Mouse (Mus musculus) left cerebral cortex, adult 2 months (tissue): ENCODE measurements around the gene Mctp1. TPM values are rescaled to one million over a fixed set of nuclear protein-coding genes. Genes with fewer than 3 reads are reported as not detected.

ENCODE experiments used
- DNase-seq, 2 experiments: peaks; one replicate each; pipeline ENCODE4 v3.0.0; 2021 to 2022; ENCODE audit warnings: low spot score in 2 of 2, mixed read lengths in 1 of 2; ENCODE audit errors: extremely low spot score in 1 of 2
- H3K27ac ChIP-seq: fragments of 200-600 bp; 2 replicates; pipeline ENCODE4 v1.8.1; 2022
- H3K4me3 ChIP-seq: fragments of 200-600 bp; 2 replicates; pipeline ENCODE4 v1.8.1; 2022
- CTCF ChIP-seq: fragments of 200-600 bp; IDR thresholded peaks from 2 replicates; pipeline ENCODE4 v1.8.1; 2022; ENCODE audit warnings: antibody characterized with exemption, mild to moderate bottlenecking, moderate library complexity
- intact Hi-C: fragments of 180-260 bp; cut with DNase I; formaldehyde crosslinking; loops from one replicate; pipeline ENCODE4 v1.15.1; 2025
- total RNA-seq, 2 experiments: library from RNA; stranded (reverse); gene quantifications; 2 replicates each; pipeline ENCODE4 v1.2.3; 2021

Mctp1 gene
- total RNA-seq, 2 experiments from 2014 or later = 38.9 to 46.2 TPM

DNA sequence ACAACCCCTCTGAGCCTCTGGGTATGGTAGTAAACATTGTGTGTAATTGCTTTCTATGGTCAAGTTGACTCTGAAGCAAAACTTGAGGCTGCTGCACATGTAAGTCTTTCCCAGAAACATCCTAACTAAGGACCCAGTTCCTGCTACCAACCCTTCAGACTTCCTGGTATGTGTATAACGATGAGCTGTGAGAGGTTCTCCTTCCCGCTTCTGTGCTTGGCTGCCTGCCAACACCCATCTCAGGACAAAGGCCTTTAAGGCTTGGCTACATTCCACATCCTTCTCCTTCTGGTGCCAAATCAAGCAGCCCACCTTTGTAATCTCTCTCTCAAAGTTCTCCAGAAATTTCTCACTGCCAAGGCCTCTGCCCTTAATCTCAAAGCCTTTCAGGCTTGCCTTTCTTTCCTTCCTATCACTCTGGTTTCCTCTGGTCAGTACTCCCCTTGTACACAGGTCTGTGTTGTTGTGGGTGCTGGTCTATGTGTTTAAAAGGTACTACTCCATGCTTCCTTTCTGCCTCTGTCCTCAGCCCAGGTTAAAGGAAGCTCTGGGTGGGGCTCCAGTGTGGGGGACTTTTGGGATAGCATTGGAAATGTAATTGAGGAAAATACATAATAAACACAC, 99.9 kb downstream of the Mctp1 start:
- TF ChIP-seq CTCF = no peak

DNA sequence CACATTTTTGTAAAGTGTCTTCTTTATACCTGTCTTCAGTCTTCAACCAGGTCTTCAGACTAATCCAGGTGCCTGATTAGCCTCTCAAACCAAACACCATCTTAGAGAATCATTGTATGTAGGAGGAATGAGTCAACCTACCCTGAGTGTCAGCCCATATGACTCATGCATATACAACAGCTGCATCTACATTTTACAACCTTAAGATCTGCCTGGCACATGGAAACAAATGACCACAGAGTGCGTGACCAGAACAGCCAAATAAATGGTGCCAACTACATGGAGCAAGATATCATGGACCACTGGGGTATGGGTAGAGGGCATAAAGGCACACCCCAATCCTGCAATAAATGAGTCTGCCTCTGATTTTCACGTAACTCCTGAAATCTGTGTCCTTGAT, 131.6 kb downstream of the Mctp1 start:
- DNase-seq = no peak
- intact Hi-C loops = no loop called here
- no peak overlapping the region for H3K27ac ChIP-seq
- no peak for TF ChIP-seq CTCF
- H3K4me3 ChIP-seq = no peak overlapping the region

More for the DNA sequence above, 99.9 kb downstream of the Mctp1 start:
- H3K4me3 ChIP-seq = no peak overlapping the region
- no peak for DNase-seq
- intact Hi-C loops = no loop called here
- no peak overlapping the region for H3K27ac ChIP-seq

DNA sequence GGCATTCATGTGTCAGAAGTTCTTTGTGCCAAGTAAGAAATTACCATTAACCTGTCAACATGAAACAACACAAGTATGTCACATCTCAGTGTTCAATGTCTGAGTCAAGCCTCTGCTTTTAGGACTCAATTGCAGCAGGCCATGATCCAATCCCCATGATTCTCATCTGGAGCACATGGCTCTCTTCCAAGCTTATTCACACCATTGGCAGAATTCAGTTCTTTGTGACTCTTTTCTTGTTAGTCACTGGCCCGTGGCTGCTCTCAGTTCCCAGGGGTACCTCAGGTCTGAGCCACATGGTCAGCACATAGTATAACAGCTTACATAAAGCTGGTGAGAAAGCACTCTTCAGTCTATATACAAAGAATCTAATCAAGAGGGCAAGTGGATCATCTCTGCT, 138.8 kb downstream of the Mctp1 start:
- no peak for TF ChIP-seq CTCF
- no peak for DNase-seq
- intact Hi-C loops = no loop called here
- no peak overlapping the region for H3K27ac ChIP-seq
- no peak overlapping the region for H3K4me3 ChIP-seq

DNA sequence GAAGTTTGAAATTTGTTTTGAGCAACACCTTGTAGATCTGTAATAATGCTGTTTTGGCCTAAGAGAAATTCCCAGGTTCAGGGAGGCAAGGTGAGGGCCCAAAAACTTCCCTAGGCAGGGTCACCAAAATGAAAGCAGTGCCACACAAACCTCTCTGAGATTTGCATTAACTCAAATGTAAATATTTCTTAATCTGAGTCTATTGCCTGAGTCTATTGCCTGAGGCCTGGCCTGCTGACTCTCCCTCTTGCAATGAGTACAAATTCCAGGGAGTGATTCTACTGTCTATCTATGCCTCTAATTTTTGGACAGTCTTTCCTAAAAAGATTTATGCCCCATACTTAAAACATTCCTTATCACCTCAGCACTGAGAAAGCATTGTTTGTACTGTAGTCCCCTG, 143.0 kb downstream of the Mctp1 start:
- H3K4me3 ChIP-seq = no peak overlapping the region
- no peak for DNase-seq
- TF ChIP-seq CTCF = no peak
- H3K27ac ChIP-seq = no peak overlapping the region
- intact Hi-C loops = no loop called here

DNA sequence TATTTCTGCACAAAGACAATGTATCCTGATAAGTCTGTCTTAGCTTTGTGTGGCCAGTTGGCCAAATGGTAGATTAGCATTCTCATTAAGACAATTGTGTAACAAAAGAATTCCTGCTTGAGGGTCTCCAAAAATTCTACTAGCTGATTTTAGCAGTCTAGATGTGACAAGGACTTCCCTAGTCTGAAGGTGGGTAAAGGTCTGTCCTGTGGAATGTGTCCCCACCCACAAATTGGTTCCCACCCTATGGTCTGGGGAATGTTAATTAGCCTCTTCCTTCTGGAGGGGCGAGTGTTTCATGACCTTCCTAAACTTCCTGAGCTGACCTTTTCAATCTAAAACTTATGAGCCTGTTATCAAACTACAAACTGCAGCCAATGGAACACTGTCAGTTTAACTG, 143.4 kb downstream of the Mctp1 start:
- Histone ChIP-seq H3K4me3 (no peak overlapping the region), H3K27ac (no peak overlapping the region)
- intact Hi-C loops = no loop called here
- TF ChIP-seq CTCF = no peak
- DNase-seq = no peak

DNA sequence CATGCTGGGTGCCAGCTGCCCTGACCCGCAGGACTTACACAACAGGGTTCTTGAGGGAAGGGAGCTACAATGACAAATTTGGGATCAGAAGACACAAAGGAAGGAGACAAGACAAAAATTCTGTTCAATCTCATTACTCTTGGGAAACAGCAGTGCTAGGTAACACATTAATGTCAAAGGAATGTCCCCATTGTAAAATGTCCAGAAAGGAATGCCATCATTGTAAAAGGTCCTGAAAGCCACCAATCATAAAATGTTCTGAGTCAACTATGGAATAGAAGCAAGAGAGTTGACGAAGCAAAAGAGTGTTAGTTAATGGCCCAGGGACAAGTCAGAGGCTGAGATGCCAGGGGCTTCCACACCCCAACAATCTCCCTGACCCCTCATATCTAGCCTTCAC, 145.6 kb downstream of the Mctp1 start:
- Histone ChIP-seq H3K27ac (no peak overlapping the region), H3K4me3 (no peak overlapping the region)
- DNase-seq = no peak
- intact Hi-C loops = no loop called here
- TF ChIP-seq CTCF = no peak

DNA sequence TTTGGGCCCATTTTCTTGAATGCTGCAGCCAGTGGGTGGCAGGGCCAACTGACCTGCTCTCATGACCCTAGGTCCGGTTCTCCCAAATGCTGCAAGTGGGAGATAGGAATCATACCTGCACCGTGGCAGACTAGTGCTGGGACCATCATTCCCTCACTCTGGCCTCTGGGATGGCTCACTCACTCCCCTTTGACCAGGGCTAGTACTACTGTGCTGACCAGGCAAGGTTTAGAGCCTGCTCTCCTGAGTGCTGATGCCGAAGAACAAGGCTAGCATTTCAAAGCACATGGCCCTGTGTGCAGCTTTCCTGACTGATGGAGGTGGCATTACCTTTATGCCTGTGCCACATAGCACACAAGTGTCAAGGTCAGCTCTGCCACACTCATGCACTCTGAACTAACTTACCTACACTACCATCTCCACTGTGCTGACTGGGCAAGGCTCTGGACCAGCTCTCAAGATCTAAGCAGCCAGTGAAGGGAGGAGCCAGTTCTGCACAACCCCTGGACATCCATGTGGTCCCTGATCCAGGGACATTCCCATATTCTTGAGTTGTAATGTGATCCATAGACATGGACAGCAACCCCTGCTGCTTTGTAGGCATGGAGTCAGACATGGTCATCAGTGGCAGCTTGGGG, 146.7 kb downstream of the Mctp1 start:
- no peak for DNase-seq
- no peak overlapping the region for H3K27ac ChIP-seq
- no peak overlapping the region for H3K4me3 ChIP-seq
- no peak for TF ChIP-seq CTCF
- intact Hi-C loops = no loop called here

DNA sequence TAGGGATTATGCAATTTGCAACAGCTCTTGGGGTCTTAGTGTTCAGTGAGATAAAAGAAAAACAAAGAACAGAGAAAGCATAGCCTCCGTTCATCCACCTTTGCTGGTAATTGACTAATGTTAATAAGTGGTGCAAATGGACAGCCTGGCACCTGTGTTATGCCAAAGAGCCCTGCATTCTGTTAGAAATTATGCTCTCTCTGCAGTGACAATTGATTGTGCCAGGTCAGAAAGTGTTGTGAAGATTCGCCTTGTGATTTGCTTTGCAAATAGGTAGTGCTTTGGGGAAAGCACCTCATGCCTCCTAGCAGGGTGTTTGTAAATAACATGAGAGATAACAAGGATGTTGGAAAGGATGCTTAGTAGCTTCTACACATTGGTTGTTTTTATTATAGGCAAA, 163.5 kb downstream of the Mctp1 start:
- Histone ChIP-seq H3K27ac (no peak overlapping the region), H3K4me3 (no peak overlapping the region)
- no peak for TF ChIP-seq CTCF
- intact Hi-C loops = no loop called here
- no peak for DNase-seq

DNA sequence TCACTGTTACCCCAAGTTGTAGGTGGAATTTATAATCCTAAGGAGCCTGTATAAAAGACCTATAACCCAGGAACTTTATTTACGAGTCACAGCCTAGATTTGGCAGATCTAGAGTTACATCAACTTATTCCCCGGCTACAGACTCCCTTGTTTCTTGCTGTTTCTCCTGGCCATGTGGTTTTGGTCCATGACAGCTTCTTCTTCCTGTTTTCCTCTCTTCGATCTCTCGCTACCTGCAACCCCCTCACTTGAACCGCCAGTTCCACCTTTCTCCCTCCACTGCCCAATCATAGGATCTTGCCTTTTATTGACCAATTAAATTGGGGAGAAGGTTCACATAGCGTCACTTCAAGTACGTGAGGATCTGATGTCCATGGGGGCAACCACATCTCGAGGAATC, 176.6 kb downstream of the Mctp1 start:
- no peak overlapping the region for H3K27ac ChIP-seq
- TF ChIP-seq CTCF = no peak
- no peak overlapping the region for H3K4me3 ChIP-seq
- intact Hi-C loops = no loop called here
- no peak for DNase-seq

DNA sequence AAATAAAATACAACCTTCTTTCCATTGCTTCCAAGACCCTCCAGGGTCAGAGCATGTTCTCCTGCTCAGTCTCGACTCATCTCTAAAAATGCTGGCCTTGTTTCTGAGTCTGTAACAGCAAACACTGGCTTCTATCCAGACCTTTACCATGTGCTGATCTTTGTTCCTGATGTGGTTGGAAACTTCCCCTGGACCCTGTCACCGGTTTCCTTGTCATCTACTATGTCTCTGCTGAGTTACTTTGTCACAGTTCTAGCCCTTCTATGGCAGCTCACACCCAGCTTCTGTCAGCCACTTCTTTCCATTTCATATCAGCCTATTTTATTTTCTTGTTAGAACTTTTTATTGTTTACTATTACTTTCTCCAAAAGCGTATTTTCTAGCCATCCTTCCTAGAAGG, 177.3 kb downstream of the Mctp1 start:
- Histone ChIP-seq H3K4me3 (no peak overlapping the region), H3K27ac (no peak overlapping the region)
- TF ChIP-seq CTCF = no peak
- intact Hi-C loops = no loop called here
- no peak for DNase-seq

DNA sequence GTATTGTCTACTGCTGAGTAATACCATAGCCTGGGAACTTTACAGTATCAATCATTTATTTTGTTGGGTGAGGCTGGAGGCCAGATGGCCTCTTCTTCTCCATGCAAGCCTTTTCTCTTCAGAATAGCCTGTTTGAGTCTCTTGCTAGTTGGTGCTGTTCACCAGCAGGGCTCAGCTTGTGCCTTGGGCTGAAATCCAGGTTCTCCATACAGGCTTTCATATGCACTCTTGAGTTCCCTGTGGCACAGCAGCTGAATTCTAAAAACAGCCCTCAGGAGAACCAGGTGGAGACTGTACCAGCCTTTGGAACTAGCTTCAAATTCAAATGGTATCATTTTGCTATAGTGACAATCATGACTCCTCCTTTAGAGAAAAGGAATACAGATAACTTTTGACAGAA, 179.7 kb downstream of the Mctp1 start:
- Histone ChIP-seq H3K4me3 (no peak overlapping the region), H3K27ac (no peak overlapping the region)
- intact Hi-C loops = no loop called here
- DNase-seq = no peak
- no peak for TF ChIP-seq CTCF

DNA sequence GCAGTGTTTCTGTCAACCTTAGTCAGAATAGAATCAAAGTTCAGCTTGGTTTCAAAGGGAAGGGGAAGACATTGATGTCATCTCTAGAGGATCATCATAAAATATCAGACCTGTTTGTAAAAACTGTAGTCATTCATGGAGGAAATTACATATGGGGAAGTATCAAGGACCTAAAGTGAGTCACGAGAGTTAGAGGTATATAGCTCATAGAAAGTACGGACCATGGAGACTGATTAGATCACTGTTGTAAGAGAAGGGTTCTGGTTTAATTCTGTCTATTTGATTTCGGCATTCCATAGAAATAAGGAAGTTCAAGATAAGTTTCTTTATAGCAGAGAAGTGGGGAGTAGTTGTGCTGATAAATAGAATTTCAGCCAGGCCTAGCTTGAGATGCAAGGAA, 181.7 kb downstream of the Mctp1 start:
- DNase-seq = no peak
- no peak overlapping the region for H3K27ac ChIP-seq
- TF ChIP-seq CTCF = no peak
- H3K4me3 ChIP-seq = no peak overlapping the region
- intact Hi-C loops = no loop called here

DNA sequence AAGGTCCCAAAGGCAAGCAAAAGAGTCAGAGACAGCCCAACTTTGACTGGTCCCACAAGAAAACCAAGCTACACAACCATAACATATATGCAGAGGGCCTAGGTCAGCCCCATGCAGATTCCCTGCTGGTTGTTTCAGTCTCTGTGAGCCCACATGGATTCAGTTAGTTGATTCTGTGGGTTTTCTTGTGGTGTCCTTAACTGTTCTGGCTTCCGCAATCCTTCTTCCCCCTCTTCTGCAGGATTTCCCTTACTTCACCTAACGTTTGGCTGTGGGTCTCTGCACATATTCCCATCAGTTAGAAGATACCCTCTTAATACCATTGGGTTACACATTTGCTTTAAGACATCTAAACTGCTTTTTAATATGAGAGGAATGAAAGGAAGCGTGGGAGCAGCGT, 183.1 kb downstream of the Mctp1 start:
- H3K4me3 ChIP-seq = no peak overlapping the region
- TF ChIP-seq CTCF = no peak
- no peak for DNase-seq
- intact Hi-C loops = no loop called here
- no peak overlapping the region for H3K27ac ChIP-seq
